9 mouse cellular contexts compared by ENCODE assay signal in the genomic region with DNA sequence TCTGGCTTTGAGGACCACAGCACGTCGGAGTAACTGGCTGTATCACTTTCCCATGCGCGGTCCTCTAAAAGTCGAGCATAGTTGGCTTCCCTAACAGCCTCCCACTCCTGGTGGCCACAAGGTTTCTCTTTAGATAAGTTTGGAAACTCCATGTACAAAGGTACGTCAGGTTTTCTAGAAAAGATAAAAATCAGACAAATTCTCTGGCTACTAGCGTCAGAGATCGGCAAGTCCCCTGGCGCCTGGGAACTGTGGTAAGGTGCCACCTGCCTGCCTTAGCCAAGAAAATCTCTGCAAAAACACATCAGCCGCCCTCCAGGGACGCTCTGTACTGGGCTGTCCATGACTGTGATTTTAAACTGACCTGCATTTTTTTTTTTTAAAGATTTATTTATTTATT. TPM values are rescaled to one million over a fixed set of nuclear protein-coding genes. Genes with fewer than 3 reads are reported as not detected.
DNase-seq lines count a peak whose midpoint lies in the region; ATAC-seq and TF ChIP-seq lines count a peak whose summit lies in the region.
"Had no signal": no experiment of that assay in that cellular context is flagged by ENCODE, and none has a peak within 500 bp of the region (broad histone marks: within the 10 kb centered on the region; RNA-seq: fewer than 3 reads in every experiment).

No protein-coding gene starts in this region.

- 46% methylated on average over 11 of the region's 11 CpGs for WGBS in heart, embryonic 10.5 days
- WGBS in forebrain, postnatal 0 days: 60% methylated on average over 11 of the region's 11 CpGs
- WGBS in liver, embryonic 15.5 days (ENCODE audit: insufficient replicate concordance): 38% methylated on average over 11 of the region's 11 CpGs

- H3K27me3 ChIP-seq in heart, embryonic 10.5 days (ENCODE audit: insufficient read depth, poor library complexity, severe bottlenecking): peaks cover 38% of the 10 kb centered on the region
- peaks cover 14% of the 10 kb centered on the region for H3K27me3 ChIP-seq in forebrain, postnatal 0 days (ENCODE audit: insufficient read depth, low read length)
- H3K27me3 ChIP-seq in liver, embryonic 15.5 days: peaks cover 32% of the 10 kb centered on the region
- H3K27me3 ChIP-seq: CH12.LX had no signal

- peaks cover 7% of the 10 kb centered on the region; the same call in 1 of the 2 replicates for H3K4me1 ChIP-seq in heart, embryonic 10.5 days
- peaks cover 7% of the 10 kb centered on the region; the same call in 1 of the 2 replicates for H3K4me1 ChIP-seq in forebrain, postnatal 0 days (ENCODE audit: insufficient read depth)
- H3K4me1 ChIP-seq in liver, embryonic 15.5 days (replicated peaks): peaks cover 9% of the 10 kb centered on the region; the same call in 1 of the 2 replicates

- no peak for DNase-seq in heart, embryonic 10.5 days (ENCODE audit: low spot score)
- DNase-seq in heart, adult 9 months (ENCODE audit: low spot score in 2 of 2): no peak
- peak; percentile 4 for DNase-seq in forebrain, postnatal 0 days
- no peak for DNase-seq in ovary, postnatal 36 days (ENCODE audit: low spot score)
- DNase-seq in right cerebral cortex, adult 18-20 months: no peak
- no peak for DNase-seq in right cerebral cortex, postnatal 10 days (ENCODE audit: low spot score in 2 of 2)

- H3K9ac ChIP-seq in forebrain, postnatal 0 days: no peak overlapping the region
- no peak overlapping the region for H3K9ac ChIP-seq in liver, embryonic 15.5 days

- no peak overlapping the region for H3K27ac ChIP-seq in heart, embryonic 10.5 days
- no peak overlapping the region for H3K27ac ChIP-seq in forebrain, postnatal 0 days (ENCODE audit: low read depth, low read length)
- no peak overlapping the region for H3K27ac ChIP-seq in liver, embryonic 15.5 days (replicated peaks)

- H3K4me3 ChIP-seq in heart, embryonic 10.5 days: peak overlapping the region; percentile 67
- peak overlapping the region; percentile 39; the same call in 1 of the 2 replicates for H3K4me3 ChIP-seq in forebrain, postnatal 0 days (ENCODE audit: low read depth, low read length)
- no peak overlapping the region for H3K4me3 ChIP-seq in liver, embryonic 15.5 days (replicated peaks)

- peak overlapping the region; percentile 84 for H3K4me2 ChIP-seq in forebrain, postnatal 0 days (ENCODE audit: low read depth)
- peak overlapping the region; percentile 46; the same call in 1 of the 2 replicates for H3K4me2 ChIP-seq in liver, embryonic 15.5 days

- no peaks in the 10 kb centered on the region for H3K9me3 ChIP-seq in heart, embryonic 10.5 days
- H3K9me3 ChIP-seq in forebrain, postnatal 0 days (ENCODE audit: low read length): no peaks in the 10 kb centered on the region
- H3K9me3 ChIP-seq in liver, embryonic 15.5 days (replicated peaks): no peaks in the 10 kb centered on the region

- ATAC-seq in CD4-positive, CD25-positive, alpha-beta regulatory T cell, adult 4 months: peak; percentile 60
- ATAC-seq in forebrain, postnatal 0 days: peak; percentile 14; the same call in 1 of the 2 replicates
- no peak for ATAC-seq in liver, embryonic 15.5 days (ENCODE audit: insufficient read depth)

- TF ChIP-seq CTCF in forebrain, postnatal 0 days (IDR thresholded peaks at IDR 0.05; ENCODE audit: low read depth): no peak

- no peaks in the 10 kb centered on the region for H3K36me3 ChIP-seq in heart, embryonic 10.5 days
- no peaks in the 10 kb centered on the region for H3K36me3 ChIP-seq in forebrain, postnatal 0 days (ENCODE audit: insufficient read depth)
- H3K36me3 ChIP-seq in liver, embryonic 15.5 days (replicated peaks): no peaks in the 10 kb centered on the region

RNA-seq across cellular contexts. Expression of gene Scin, which starts 0.5 kb away (rescaled TPM):
- polyA plus RNA-seq in heart, embryonic 10.5 days (2016; fragmentation: Nextera tagmentation; extraction: Ambion mirVana): 0.28 and 1.3 TPM in 2 replicates
- 1 to 10 TPM; 1.0 to 4.1 TPM for polyA plus RNA-seq in CD4-positive, CD25-positive, alpha-beta regulatory T cell, adult 4 months (2017; shearing (Covaris generic))
- 0.71 TPM in 1 of 2 replicates, not detected in the other for total RNA-seq in forebrain, postnatal 0 days (2014; rRNA removed)
- 0.06 and 0.08 TPM in 2 replicates for polyA plus RNA-seq in forebrain, postnatal 0 days (2015; fragmentation: Nextera tagmentation; extraction: Ambion mirVana)
- polyA plus RNA-seq in liver, embryonic 15.5 days (2015; fragmentation: Nextera tagmentation; extraction: Ambion mirVana): 0.12 and 0.15 TPM in 2 replicates
- total RNA-seq: CH12.LX had no signal
